Mouse (Mus musculus) bone marrow macrophage, adult 2 months (primary cell): ENCODE measurements around the gene Arid3c.

Experiments
- CTCF ChIP-seq: IDR thresholded peaks from 2 replicates; pipeline ENCODE4 v1.5.1; 2012; ENCODE audit warnings: low read depth, mild to moderate bottlenecking, low read length, moderate library complexity
- POLR2A ChIP-seq: IDR thresholded peaks from 2 replicates; pipeline ENCODE4 v1.6.1; 2012; ENCODE audit warnings: mild to moderate bottlenecking, low read depth, low read length, borderline replicate concordance

DNA sequence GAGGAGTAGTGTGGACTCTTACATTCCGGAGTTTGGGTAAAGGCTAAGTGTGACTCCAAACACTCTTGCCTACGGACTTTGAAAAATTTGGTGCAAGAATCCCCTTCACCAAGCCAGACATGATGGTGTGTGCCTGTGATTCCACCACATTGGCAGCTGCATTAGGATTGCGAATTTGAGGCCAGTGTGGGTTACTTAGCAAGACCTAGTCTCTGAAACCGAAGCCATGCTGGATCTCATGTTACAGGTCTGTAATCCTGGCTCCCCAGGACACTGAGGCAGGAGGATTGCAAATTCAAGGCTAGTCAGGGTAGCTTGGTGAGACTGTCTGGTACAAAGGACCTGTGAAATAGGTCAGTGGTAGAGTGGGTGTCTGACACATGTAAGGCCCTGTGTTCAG lies 27.8 kb upstream of the Arid3c start:
- TF ChIP-seq CTCF (no peak), POLR2A (no peak)
